Mouse (Mus musculus): ENCODE results near the gene Pom121l2. TPM values are rescaled to one million over a fixed set of nuclear protein-coding genes. Genes with fewer than 3 reads are reported as not detected.

Gene Pom121l2
- polyA plus RNA-seq (2015; fragmentation: Nextera tagmentation; extraction: Ambion mirVana) = 0.04 TPM in 1 of 2 replicates, not detected in the other

DNA sequence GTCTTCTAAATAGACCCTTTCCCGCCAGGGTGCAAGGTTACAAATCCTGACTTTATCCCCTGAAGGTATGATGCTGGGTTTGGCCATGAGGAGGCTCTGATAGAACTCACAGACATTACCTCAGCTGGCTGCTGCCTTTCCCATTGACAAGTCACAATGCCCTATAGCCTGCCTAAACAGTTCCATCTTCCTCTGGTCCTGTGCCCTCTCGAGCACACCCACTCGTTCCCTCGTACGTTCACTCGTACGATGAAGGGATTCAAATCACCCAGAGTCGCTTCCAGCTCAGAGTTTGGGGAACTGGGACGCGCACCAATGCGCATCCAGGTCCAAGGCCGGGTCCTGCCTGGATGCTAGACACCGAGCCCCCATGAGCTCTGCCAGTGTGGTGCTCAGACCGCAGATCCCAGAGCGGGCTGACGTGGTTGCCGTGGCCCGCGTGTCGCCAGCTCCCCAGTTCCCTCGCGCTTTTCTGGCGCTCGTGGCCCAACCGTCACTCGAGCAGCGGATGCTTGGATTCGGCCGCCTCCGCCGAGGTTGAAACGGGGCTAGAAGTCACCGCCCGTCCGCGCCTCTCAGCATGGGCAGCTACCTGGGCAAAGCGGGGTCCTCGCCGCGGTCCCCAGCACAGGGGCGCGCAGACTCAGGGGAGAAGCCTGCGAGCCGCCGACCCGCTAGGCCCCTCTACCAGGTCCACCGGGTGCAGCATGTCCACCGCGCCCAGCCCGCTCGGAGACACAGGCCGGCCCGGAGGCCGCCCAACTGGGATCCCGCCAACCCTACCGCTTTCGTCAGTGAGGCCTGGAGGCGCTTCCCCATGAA, at the start of gene Pom121l2:
Gene Pom121l2 (plus strand): TSS at position 214 of the 822 bp plus-strand sequence.

DNA sequence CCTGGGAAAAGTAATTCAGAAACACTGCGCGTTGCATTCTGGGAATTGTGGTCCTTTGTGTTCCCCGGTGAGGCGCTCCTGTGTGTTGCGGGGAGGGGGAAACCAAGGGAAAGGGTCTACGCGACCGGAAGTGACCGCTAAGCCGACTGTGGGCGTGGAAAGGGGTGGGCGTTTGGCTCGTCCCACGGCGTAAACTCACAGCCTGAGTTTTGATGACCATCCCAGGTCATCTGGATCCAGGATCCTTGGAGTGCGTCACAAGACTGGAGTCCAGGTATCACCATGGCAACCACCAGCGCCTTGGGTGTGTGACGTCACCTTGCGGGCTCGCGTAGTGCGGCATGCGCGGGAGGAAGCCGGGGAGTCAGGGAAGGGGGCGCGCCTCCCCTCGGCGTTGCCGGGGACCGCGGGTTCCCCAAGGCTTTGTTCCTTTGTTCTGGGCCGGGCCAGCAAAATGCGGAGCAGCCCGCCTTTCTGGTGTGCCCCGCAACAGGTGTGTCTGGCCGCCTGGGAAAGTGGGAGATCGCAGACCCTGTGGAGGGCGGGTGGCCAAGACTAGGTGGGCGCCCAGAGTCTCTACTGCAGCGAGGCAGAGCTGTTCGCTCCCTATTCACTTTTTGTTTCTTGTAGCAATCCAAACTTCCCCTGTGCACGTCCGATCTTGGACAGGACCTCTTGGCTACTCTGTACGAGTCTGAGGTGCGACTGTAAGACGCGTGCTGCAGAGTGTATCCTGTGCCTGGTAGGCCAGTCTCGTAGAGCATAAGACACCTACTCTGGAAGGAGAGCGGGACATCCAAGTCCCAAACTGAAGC, 35.9 kb upstream of the Pom121l2 start, which contains the start of gene Zfp184:
Gene Zfp184 (plus strand): TSS at position 169 of the 815 bp plus-strand sequence.

DNA sequence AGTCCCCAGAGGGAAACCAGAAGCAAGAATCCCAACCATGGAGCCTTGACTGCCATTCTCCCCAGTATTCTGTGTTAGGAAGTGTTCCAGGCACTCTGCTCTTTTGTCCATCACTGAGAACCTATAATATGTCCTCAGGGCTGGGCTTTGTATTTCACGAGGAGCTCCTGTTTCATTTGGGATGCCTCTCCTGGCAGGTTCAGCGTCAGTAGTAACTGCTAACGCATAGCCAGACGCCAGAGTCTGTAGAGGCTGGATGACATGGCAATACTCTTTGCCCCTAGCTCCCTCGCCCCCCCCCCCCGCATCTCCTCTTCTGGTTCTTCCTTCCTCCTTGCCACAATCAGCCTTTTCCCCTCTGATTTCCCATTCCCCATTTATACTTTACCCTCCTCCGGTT, 28.6 kb downstream of the Pom121l2 start, which contains the start of gene Prss16:
Gene Prss16 (minus strand): TSS at position 101 of the 400 bp plus-strand sequence.

DNA sequence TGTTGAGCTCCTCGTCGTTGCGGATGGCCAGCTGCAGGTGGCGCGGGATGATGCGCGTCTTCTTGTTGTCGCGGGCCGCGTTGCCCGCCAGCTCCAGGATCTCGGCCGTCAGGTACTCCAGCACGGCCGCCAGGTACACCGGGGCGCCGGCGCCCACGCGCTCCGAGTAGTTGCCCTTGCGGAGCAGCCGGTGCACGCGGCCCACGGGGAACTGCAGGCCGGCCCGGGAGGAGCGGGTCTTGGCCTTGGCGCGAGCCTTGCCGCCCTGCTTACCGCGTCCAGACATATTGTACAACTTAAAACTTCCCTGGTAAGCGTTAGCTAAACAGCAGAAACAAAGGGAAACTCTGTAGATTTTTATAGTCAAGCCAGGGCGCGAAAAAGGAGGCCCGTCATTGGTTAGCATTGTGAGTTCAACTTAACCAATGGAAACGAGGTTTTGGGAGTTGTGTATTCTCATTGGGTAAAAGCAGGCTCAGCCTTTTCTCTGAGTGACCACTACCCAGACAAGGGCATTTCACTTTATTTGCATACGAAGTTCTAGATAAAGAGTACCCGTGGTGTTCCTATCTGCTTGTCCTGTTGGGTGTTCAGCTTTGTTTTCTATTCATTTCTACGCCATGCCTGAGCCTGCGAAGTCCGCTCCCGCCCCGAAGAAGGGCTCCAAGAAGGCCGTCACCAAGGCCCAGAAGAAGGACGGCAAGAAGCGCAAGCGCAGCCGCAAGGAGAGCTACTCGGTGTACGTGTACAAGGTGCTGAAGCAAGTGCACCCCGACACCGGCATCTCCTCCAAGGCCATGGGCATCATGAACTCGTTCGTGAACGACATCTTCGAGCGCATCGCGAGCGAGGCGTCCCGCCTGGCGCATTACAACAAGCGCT, 54.5 kb downstream of the Pom121l2 start, which contains the start of the genes Hist1h2ah and Hist1h2bk:
Gene Hist1h2ah (minus strand): TSS at position 302 of the 882 bp plus-strand sequence.
Gene Hist1h2bk (plus strand): TSS at position 604 of the 882 bp plus-strand sequence.

Small RNAs within 50 kb of the gene (microRNA-seq; reads per million reads assigned to microRNA genes)
- 0 to 0.10 reads per million in 2 experiments for gene Gm44390

Other genes with a start within 250 kb of the Pom121l2 start
- gene Hist1h4j, start 246.1 kb upstream of the Pom121l2 start, polyA plus RNA-seq (2015; fragmentation: Nextera tagmentation; extraction: Ambion mirVana) = 0.26 and 0.30 TPM in 2 replicates
- gene Hist1h4k, start 230.7 kb upstream of the Pom121l2 start, polyA plus RNA-seq (2015; fragmentation: Nextera tagmentation; extraction: Ambion mirVana) = 1.0 TPM in 1 of 2 replicates, not detected in the other
- 2.8 and 9.7 TPM in 2 replicates for gene Hist1h2ak, start 227.4 kb upstream of the Pom121l2 start, polyA plus RNA-seq (2015; fragmentation: Nextera tagmentation; extraction: Ambion mirVana)
- gene Hist1h2bn, start 227.1 kb upstream of the Pom121l2 start, polyA plus RNA-seq (2015; fragmentation: Nextera tagmentation; extraction: Ambion mirVana) = 0.77 and 1.4 TPM in 2 replicates
- gene Hist1h1b, start 200.6 kb upstream of the Pom121l2 start, polyA plus RNA-seq (2015; fragmentation: Nextera tagmentation; extraction: Ambion mirVana) = 5.9 and 8.9 TPM in 2 replicates
- gene Hist1h3i, start 197.8 kb upstream of the Pom121l2 start, polyA plus RNA-seq (2015; fragmentation: Nextera tagmentation; extraction: Ambion mirVana) = 37.6 and 38.4 TPM in 2 replicates
- 1.5 and 2.4 TPM in 2 replicates for gene Hist1h2an, start 194.0 kb upstream of the Pom121l2 start, polyA plus RNA-seq (2015; fragmentation: Nextera tagmentation; extraction: Ambion mirVana)
- 0.51 and 0.69 TPM in 2 replicates for gene Hist1h2bp, start 193.7 kb upstream of the Pom121l2 start, polyA plus RNA-seq (2015; fragmentation: Nextera tagmentation; extraction: Ambion mirVana)
- 3.3 and 7.3 TPM in 2 replicates for gene Hist1h2bq, start 171.0 kb upstream of the Pom121l2 start, polyA plus RNA-seq (2015; fragmentation: Nextera tagmentation; extraction: Ambion mirVana)
- not detected in 2 replicates for gene Hist1h2ao, start 170.7 kb upstream of the Pom121l2 start, polyA plus RNA-seq (2015; fragmentation: Nextera tagmentation; extraction: Ambion mirVana)
- not detected in 2 replicates for gene Hist1h4m, start 169.4 kb upstream of the Pom121l2 start, polyA plus RNA-seq (2015; fragmentation: Nextera tagmentation; extraction: Ambion mirVana)
- 2.6 and 3.1 TPM in 2 replicates for gene Hist1h4n, start 149.0 kb upstream of the Pom121l2 start, polyA plus RNA-seq (2015; fragmentation: Nextera tagmentation; extraction: Ambion mirVana)
- 1,124 and 1,146 TPM in 2 replicates for gene Hist1h2ap, start 147.7 kb upstream of the Pom121l2 start, polyA plus RNA-seq (2015; fragmentation: Nextera tagmentation; extraction: Ambion mirVana)
- 2.9 and 6.3 TPM in 2 replicates for gene Hist1h2br, start 147.5 kb upstream of the Pom121l2 start, polyA plus RNA-seq (2015; fragmentation: Nextera tagmentation; extraction: Ambion mirVana)
- gene Zfp184, start 36.1 kb upstream of the Pom121l2 start, polyA plus RNA-seq (2015; fragmentation: Nextera tagmentation; extraction: Ambion mirVana) = 0.83 and 1.1 TPM in 2 replicates
- 0.19 TPM in 1 of 2 replicates, not detected in the other for gene Prss16, start 28.5 kb downstream of the Pom121l2 start, polyA plus RNA-seq (2015; fragmentation: Nextera tagmentation; extraction: Ambion mirVana)
- 0.86 and 1.6 TPM in 2 replicates for gene Hist1h2ah, start 54.4 kb downstream of the Pom121l2 start, polyA plus RNA-seq (2015; fragmentation: Nextera tagmentation; extraction: Ambion mirVana)
- gene Hist1h2bk, start 54.7 kb downstream of the Pom121l2 start, polyA plus RNA-seq (2015; fragmentation: Nextera tagmentation; extraction: Ambion mirVana) = 0.79 and 0.91 TPM in 2 replicates
- gene Hist1h4i, start 60.2 kb downstream of the Pom121l2 start, polyA plus RNA-seq (2015; fragmentation: Nextera tagmentation; extraction: Ambion mirVana) = 5.0 and 9.6 TPM in 2 replicates
- 5.9 and 6.8 TPM in 2 replicates for gene Hist1h2ag, start 61.8 kb downstream of the Pom121l2 start, polyA plus RNA-seq (2015; fragmentation: Nextera tagmentation; extraction: Ambion mirVana)
- 0.97 TPM in 1 of 2 replicates, not detected in the other for gene Hist1h2bj, start 62.0 kb downstream of the Pom121l2 start, polyA plus RNA-seq (2015; fragmentation: Nextera tagmentation; extraction: Ambion mirVana)
- not detected in 2 replicates for gene Vmn1r188, start 103.2 kb downstream of the Pom121l2 start, polyA plus RNA-seq (2015; fragmentation: Nextera tagmentation; extraction: Ambion mirVana)
- gene Vmn1r189, start 124.6 kb downstream of the Pom121l2 start, polyA plus RNA-seq (2015; fragmentation: Nextera tagmentation; extraction: Ambion mirVana) = not detected in 2 replicates
- not detected in 2 replicates for gene Vmn1r191, start 202.8 kb downstream of the Pom121l2 start, polyA plus RNA-seq (2015; fragmentation: Nextera tagmentation; extraction: Ambion mirVana)
- gene Vmn1r192, start 209.9 kb downstream of the Pom121l2 start, polyA plus RNA-seq (2015; fragmentation: Nextera tagmentation; extraction: Ambion mirVana) = not detected in 2 replicates
- not detected in 2 replicates for gene Vmn1r193, start 242.0 kb downstream of the Pom121l2 start, polyA plus RNA-seq (2015; fragmentation: Nextera tagmentation; extraction: Ambion mirVana)

Measured in skeletal muscle tissue, postnatal 0 days (tissue).